Mouse (Mus musculus) c-Kit-positive CD71-negative TER-119-negative erythroid progenitor cells, embryonic 14.5 days (primary cell): ENCODE data around the gene Fbxo42.
"Not testable (repeated sequence)": the region's sequence is repeated elsewhere in the genome, so short reads cannot be mapped to it uniquely, and the experiment has no call there.

Experiments
- DNase-seq: peaks from one replicate; pipeline ENCODE4 v3.0.0-alpha.2; 2013; ENCODE audit warnings: low read depth

Gene Fbxo42

DNA sequence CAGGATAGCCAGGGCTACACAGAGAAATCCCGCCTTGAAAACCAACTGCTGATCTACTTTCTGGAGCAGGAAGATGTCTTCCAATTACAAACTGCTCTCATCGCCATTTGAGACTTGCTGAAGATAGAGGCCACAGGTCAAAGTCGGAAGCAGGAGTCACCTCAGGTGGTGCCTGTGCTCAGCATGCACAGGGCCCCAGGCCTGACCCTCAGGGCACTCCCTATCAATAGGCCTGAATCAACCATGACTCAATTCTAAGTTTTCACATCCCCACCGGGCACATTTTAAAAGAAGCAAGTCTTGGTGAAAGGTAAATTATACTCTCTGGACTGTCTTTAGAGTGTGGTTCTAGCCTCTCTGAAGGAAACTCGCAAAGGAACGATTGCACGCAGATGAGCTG is 11.6 kb upstream of the Fbxo42 start:
- DNase-seq: no peak

DNA sequence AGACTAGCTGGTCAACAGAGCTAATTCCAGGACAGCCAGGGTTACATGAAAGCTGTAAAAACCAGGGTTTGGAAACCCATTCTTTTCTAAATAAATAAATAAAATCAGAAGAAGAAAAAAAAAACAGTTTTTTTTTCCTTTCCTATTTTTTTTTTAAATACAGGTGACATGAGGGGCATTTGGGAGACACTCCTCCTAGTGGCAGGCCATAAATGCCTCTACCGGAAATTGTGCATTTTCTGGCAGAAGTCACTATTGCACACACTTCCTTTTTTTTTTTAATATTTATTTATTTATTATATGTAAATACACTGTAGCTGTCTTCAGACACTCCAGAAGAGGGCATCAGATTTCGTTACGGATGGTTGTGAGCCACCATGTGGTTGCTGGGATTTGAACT is 10.0 kb upstream of the Fbxo42 start:
- DNase-seq: not testable (repeated sequence)

DNA sequence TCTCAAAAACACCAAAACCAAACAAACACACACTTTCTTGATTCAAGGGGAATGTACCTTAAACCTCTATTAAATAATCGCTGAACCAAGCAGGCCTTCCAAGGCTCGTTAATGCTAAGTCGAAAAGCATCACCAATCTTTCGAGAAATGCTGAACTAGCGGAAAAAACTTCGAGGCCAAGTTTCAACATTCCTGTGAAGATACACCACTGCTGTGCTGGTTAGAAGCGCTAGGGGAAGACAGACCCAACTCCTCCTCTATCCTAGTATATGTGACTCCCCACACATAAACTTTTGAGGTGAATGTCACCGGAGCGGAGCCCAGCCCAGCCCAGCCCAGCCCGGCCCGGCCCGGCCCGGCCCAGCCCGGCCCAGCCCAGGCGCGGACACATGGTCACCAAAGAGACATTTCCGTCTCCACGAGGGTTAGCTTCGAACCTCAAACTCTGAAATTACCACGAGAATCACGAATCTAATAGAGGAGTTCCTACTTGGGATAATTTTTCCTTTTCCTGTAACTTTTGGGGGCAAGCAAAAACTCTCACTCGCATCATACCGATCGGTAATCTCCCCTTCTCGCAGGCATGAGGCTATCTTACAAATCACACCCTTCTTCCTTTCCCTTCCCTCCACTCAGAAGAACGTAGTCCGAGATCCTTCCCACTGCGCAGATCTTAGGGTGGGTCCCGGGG is 9.1 kb upstream of the Fbxo42 start:
- no peak for DNase-seq

DNA sequence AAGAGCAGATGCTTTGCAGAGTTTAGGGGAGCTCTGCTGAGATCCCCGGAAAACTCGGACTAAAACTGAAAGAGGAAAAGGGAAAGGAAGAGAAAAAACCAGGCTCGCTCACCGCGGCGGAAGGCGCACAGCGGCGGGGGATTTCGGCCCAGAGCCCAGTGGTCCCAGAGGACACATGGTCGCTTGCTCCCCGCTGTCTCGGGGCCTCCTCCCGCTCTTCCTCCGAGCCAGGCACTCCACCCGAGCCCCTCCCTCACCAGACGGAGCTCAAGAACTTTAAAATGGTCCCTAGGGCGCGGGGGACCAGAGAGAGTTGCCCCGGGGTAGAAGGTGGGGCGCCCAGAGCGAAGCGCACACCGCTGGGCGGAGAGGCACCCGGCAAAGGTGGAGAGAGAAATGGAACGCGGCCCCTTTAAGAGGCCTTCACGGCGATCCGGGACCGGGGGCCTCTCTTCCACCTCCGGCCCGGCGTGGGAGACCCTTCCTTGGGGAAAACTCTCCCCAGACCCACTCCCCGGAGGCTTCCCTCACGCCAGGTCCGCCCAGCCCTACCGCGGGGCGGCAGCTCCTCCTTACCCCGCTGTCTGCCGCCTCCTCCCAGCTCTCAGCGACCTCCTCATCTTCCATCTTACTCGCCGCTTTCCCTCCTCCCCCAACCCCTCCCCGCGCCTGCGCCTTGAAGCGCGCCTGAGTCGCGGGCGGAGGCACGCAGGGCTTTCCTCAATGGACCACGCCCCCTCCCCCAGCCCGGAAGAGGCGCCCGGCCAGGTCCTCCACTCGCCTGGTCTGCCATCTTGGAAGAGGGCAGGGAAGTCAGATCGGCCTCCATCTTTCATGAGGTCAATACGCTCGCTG is 8.4 kb upstream of the Fbxo42 start, which contains the start of gene Szrd1:
Szrd1 (minus strand) TSS at position 660 of the 855 bp plus-strand sequence.
- DNase-seq: peak; percentile 98

DNA sequence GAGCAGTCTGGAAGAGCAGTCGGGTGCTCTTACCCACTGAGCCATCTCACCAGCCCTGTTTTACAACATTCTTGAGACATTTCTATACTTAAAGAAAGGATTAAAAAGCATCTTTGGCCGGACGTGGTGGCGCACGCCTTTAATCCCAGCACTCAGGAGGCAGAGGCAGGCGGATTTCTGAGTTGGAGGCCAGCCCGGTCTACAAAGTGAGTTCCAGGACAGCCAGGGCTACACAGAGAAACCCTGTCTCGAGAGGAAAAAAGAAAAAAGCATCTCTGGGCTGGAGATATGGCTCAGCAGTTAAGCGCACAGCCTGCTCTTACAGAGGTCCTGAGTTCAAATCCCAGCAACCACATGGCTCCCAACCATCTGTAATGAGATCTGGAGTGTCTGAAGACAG is 7.4 kb upstream of the Fbxo42 start:
- DNase-seq: not testable (repeated sequence)

DNA sequence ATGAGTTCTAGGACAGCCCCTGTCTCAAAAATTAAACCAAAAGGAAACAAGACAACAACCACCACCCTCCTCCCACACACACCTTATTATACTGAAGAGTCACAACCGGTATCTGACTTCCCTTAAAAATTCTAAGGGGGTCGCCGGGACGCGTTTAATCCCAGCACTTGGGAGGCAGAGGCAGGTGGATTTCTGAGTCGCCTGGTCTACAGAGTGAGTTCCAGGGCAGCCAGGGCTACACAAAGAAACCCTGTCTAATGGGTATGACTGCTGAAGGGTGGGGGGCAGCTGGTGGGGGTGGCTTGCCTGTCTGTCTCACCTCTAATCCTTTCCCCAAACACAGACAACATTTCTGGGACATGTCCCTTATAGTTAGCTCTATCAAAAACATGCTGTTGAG is 6.7 kb upstream of the Fbxo42 start:
- DNase-seq: no peak

DNA sequence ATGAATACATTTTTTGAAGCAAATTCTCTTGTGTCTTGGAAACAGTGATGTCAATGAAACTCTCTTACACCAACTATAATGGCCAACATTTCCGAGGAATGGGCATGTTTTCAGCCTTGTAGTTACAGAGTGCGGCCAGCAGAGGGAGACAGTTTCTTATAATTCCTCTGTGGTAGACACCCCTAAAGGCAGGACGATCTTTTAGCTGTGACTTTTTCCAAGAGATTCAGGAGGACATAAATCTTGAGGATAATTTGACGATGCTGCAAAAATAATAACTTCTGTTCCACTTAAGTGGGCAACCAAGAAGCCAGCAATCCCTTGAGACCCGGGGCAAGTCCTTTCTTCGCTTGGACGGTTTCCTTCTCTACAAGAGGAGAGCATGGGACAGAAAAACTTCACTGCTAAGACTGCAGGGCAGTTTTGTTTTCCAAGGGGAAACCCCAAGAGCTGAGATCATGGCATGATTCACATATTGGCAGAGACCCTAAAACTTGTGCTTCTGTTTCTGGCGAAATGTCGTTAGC is 5.4 kb upstream of the Fbxo42 start:
- DNase-seq: no peak

DNA sequence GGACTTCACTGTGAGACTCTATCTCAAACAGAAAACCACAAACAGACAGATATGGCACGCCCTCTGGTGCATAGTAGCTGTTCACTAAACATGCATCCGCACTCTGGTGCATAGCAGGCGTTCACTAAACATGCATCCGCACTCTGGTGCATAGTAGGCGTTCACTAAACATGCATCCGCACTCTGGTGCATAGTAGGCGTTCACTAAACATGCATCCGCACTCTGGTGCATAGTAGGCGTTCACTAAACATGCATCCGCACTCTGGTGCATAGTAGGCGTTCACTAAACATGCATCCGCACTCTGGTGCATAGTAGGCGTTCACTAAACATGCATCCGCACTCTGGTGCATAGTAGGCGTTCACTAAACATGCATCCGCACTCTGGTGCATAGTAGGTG is 2.6 kb upstream of the Fbxo42 start:
- not testable (repeated sequence) for DNase-seq

DNA sequence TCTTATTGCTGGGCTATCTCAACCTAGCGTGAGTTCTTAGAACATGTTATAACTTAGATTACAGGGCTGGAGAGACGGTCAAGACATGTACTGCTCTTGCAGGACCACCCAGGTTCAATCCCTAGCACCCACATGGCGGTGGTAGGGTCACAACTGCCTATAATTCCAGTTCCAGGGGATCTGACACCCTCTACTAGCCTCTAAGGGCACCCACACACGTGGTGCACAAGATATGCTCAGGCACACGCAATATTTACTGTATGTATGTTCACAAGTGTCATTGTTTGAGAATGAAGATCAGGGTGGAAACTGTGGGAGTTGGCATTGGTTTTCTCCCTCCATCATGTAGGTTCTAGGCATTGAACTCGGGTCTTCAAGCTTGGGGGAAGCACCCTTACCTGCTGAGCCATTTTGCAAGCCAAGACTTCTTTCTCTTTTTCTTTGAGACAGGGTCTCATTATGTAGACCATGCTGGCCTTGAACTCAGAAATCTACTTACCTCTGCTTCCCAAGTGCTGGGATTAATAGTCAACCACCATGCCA is 1.2 kb upstream of the Fbxo42 start:
- no peak for DNase-seq

DNA sequence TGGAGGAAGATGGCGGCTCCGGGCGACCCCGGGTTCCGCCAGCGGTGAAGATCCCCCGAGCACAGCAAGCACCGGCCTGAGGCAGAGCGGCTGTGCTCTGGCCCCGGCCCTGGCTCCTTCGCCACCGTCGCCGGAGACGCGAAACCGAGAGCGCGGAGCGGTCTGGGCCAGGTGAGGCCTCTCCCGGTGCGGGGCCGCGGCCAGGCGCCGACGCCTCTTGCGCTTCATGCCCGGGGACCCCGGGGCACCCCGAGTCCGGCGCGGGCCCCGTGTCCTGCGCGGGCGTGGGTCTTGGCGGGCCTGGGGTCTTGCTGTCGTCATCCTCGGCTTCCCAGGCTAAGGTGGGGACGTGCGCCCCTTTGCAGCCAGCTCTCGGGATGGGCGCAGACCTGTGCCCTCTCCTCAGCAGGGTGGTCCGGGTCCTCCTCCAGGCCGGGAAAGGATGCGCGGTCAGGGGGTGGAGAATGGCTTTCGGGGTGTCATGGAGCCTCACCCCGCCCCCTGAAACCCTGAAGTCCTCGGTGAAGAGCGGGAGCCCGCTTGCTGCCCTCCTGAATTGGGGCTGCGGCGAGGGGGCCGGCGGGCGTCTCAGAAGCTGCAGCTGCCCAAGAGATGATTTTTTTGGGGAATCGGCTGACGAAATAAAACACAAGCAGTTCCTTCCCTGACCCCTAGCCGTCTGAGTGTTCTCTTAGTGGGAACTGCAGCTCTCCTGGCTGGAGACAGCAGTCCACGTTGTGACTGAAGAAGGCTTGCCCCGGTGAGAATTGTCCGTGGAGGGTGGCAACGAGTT is 492 bp downstream of the Fbxo42 start:
- DNase-seq: no peak

DNA sequence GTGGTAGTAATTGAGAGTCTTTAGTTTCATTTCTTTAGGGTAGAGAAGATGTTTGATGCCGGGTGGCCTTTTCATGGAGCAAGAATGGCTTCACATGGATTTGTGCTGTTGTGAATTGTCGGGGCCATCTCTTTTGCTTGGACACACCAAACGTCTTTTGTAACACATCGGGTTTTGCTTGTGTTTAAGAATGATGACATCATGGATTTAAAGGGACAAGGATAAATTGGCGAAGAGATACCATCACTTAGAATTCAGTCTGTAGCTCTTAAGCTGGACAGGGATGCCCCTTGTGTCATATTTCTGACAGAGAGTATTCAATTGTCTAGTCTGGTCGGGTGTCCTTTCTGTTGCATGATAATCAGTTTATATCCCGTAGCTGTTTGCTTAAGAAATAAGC is 1.4 kb downstream of the Fbxo42 start:
- DNase-seq: no peak

DNA sequence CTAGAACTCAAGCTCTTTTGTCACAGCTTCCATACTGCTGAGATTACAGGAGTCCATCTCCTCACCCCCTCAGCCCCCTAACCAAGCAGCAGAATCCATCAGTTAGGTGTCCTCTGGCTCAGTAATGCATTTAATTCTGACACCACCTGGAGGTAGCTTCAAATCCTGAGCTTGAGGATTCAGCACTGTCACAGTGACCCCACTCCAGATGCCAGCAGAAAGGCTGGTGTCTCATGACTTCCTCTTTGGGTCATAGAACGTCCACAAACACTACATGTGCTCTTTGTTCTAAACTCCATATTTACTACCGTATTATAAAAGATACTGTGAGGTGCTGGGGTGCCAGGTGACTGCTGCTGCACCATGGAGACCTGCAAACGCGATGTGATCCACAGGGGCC is 9.8 kb downstream of the Fbxo42 start:
- no peak for DNase-seq

DNA sequence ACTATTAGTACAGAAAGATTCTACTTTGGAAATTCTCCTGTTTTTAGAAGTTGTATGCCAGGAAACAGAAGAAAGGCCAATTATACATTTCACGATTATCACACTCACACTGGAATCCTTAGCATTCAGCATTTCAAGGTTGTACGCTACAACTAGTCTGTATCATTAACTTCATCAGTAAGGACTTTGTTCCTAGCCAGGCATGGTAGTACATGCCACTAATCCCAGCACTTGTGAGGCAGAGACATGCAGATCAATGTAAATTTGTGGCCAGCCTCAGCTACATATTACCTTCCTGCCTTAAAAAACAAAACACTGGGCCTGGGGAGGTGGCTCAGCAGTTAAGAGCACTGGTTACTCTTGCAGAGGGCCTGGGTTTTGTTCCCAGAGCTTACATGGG is 10.9 kb downstream of the Fbxo42 start:
- DNase-seq: no peak

DNA sequence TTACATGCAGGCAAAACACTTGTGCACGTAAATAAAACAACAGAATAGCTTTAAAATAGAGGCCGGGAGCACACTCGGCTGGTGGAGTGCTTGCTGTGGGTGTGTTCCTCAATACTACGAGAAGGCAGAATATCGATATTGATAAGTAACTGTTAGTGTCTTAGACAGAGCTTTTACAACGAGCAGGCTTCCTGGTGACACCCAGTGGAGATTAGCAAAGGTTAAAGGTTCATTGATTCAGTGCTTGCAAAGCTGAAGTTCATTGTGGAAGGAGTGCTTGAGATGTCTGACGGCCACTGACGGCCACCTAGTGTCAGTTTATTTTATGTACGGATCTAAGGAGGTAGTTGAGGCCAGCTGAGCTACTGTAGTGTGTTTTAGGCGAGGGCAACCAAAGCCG is 11.4 kb downstream of the Fbxo42 start:
- no peak for DNase-seq

DNA sequence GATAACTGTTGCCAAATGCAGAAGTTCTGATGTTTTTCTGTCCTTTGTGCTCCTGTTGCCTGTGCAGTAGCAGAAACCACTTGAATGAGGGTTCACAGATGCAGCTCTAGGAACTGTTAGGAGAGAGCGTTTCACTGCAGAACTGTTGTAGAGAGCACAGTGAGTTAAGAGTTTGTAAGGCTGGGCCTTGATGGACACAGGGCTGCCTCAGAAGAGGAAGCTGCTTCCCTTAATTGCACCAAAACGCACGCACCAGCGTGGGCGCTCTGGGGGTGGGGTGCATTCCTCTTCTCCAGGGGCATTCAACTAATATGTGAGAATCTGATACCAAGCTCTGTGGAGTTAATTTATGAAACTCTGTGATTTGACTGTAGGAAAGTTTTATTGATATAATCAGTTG is 12.0 kb downstream of the Fbxo42 start:
- DNase-seq: no peak

DNA sequence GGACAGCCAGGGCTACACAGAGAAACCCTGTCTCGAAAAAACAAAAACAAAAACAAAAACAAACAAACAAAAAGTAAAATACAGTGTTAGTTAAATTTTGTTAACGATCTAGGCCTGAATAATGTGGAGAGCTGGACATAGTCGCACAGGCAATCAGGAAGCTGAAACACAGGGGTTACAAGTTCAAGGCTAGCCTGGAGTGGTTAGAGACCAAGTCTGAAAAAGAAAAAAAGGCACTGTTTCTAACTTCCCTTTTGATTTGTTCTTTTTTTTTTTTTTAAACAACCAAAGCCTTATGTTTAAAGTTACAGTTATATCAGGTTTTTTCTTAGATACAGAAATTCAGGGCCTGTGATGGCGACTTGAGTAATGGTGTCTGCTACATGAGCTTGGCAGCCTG is 12.5 kb downstream of the Fbxo42 start:
- DNase-seq: no peak

DNA sequence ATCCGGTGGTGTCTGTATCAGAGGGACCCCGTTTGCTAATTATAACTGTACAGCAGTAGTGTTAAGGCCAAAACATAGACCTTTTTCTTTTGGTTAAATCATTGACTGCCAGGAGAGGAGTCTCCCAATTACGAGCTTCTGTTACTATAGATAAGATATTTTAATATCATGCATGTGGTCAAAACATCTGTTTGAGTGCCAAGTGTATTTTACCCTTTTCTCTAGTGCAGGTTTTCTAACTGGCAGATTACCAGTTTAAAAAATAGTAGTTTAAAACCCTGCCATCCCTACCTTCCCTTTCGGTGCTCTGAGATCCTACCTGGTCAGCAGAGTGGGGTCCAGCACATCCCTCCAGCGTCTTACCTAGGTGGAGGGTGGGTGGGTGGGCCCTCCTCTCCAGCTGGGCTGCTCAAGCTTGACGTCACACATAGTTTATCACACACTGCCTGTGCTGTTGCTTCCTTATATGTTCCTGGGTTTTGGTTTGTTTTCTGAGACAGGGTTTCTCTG is 14.0 kb downstream of the Fbxo42 start:
- no peak for DNase-seq

DNA sequence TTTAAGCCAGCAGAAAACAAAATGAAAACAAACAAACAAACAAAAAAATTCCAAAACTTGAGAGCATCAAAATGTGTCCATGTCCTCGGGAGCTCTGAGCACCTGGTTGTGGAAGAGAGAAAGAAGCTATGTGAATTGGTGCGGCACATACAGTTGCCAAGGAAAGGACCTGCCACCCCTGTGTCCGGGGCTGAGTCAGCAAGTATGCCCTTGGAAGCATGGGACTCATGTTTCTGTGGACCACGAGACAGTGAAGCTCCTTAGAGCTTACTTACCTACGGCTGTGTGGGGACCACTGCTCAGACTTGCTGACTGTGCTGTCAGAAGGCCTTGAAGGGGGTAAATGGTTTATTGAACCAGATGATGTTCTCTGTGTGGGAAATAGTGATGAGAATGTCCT is 16.0 kb downstream of the Fbxo42 start:
- DNase-seq: no peak

DNA sequence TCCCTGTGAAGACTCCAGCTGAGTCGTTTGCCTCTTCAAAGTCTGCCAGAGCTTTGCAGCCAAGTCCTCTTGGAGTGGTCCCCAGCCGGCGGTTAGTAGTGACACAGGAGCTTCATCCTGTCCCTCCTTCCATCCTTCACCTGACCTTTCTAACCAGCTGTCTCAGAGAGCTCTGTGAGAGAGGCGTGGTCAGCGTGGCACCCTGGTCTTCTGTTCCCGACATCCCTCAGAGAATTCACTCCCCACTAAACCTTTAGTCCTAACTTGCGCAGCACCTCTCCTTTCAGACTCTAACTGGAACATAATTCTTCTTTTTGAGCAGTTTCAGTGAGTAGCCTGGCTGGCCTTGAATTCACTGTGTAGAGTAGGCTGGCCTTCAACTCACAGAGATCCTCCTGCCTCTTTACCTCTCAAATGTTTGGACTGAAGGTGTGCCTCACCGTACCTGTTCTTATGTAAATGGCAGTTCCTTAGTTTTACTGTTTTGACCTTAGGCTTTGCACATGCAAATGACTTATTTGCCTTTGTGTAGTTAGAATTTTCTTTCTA is 18.1 kb downstream of the Fbxo42 start:
- no peak for DNase-seq

DNA sequence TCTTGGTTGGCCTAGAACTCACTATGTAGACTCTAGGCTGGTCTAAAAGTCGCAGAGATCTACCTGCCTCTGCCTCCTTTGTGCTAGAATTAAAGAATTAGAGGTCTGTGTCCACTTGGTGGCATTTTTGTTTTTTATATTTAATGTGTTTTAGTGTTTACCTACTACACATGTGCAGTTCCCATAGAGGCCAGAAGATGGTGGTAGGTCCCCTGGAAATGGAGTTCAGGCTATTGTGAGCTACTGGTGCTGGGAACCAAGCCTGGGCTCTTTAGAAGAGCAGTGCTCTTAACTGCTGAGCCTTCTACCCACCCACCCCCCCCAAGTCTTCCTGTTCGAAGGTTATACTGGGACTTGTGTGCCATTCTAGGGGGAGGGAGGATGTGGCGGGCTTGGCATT is 19.4 kb downstream of the Fbxo42 start:
- DNase-seq: no peak

DNA sequence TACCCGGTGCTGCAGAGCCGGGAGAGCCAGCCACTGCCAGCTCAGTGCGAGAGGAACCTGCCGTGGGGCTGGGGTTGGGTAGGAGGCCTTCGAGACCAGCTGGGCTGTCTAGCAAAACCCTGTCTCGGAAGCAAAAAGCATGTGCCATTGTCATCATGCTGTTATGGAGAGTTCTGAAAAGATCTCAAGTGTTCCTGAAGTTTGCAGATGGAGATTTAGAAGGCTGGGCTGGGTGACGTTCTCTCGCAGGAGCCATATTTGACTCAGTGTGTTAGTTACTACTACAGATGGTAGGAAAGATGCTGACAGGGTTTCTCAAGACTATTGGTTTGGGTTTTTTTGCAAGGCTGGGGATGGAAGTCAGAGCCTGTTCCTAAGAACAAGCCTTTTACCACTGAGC is 24.4 kb downstream of the Fbxo42 start:
- DNase-seq: no peak

DNA sequence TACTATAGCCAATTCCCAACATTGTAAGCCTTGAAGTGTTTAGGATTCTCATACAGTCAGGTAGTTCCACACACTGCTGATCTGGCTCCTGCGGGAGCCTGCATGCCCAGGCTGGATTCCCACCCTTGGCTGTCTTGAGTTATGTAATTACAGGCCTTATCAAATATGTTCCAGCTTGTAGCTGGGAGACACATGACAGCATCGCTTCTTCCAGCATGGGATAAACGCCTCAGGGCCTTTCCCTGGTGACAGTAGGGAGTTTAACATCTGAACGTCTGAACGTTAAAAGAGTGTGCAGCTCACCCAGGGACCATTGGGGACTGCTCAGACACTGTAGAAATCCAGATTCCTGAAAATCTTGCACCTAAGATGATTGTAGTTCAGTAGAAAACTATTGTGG is 28.1 kb downstream of the Fbxo42 start:
- DNase-seq: no peak
